Mouse (Mus musculus) frontal cortex, postnatal 10 days (tissue): Measurements from ENCODE around the gene Uba7.

Experiments used
- DNase-seq, 2 experiments: peaks; one replicate each; pipeline ENCODE4 v3.0.0; 2022; ENCODE audit warnings: low spot score in 2 of 2, mixed read lengths in 1 of 2

Gene Uba7

GRCm38 (mm10) chr9:107961881-107962280 is 13.4 kb upstream of the Uba7 start:
- DNase-seq = peak; percentile 65 to 72

GRCm38 (mm10) chr9:107962916-107963315 is 12.4 kb upstream of the Uba7 start:
- no peak for DNase-seq

- peak; percentile 44 to 72 for DNase-seq
Measured at GRCm38 (mm10) chr9:107963700-107964099, 11.6 kb upstream of the Uba7 start.

GRCm38 (mm10) chr9:107964681-107965080 is 10.6 kb upstream of the Uba7 start:
- DNase-seq = no peak

GRCm38 (mm10) chr9:107966676-107967075 is 8.6 kb upstream of the Uba7 start:
- no peak for DNase-seq

GRCm38 (mm10) chr9:107967437-107967836 is 7.9 kb upstream of the Uba7 start:
- DNase-seq = no peak

- DNase-seq = no peak
Measured at GRCm38 (mm10) chr9:107968531-107968930, 6.8 kb upstream of the Uba7 start.

- DNase-seq = no peak
Measured at GRCm38 (mm10) chr9:107970311-107970710, 5.0 kb upstream of the Uba7 start.

GRCm38 (mm10) chr9:107971690-107972541 is 3.4 kb upstream of the Uba7 start:
- no peak for DNase-seq

- DNase-seq = no peak
Measured at GRCm38 (mm10) chr9:107974491-107975171, 674 bp upstream of the Uba7 start.

GRCm38 (mm10) chr9:107978815-107979214 is 3.5 kb downstream of the Uba7 start:
- DNase-seq = no peak

GRCm38 (mm10) chr9:107981684-107982605 is 6.6 kb downstream of the Uba7 start:
- no peak for DNase-seq

GRCm38 (mm10) chr9:107982681-107983346 is 7.5 kb downstream of the Uba7 start, which contains the start of gene Gm20661:
Gene Gm20661 (plus strand): TSS chr9:107983058.
- peak; percentile 52 to 61 for DNase-seq

GRCm38 (mm10) chr9:107983421-107983890 is 8.2 kb downstream of the Uba7 start:
- peak; percentile 62 to 79 for DNase-seq

GRCm38 (mm10) chr9:107984052-107984753 is 8.9 kb downstream of the Uba7 start:
- no peak for DNase-seq

GRCm38 (mm10) chr9:107984754-107985055 is 9.4 kb downstream of the Uba7 start:
- no peak for DNase-seq

- peak; percentile 73 to 76 for DNase-seq
Measured at GRCm38 (mm10) chr9:107985131-107986119, 10.1 kb downstream of the Uba7 start, which contains the start of gene Inka1. Gene Inka1 (minus strand): TSS chr9:107985879.

GRCm38 (mm10) chr9:107986376-107986775 is 11.1 kb downstream of the Uba7 start:
- peak; percentile 54 to 76 for DNase-seq

GRCm38 (mm10) chr9:107987950-107988349 is 12.6 kb downstream of the Uba7 start:
- no peak for DNase-seq
